Mouse (Mus musculus) intestine, embryonic 15.5 days (tissue): ENCODE measurements at regions not wholly inside any gene's neighbourhood (a gene's known extent, or its start where the extent isn't known, plus 50 kb on each side); places are given as distances from the start of the nearest gene placed in this dataset.

Source experiments
- ATAC-seq: fragments of 200-750 bp; cut with Nextera tagmentation; 2 replicates; pipeline ENCODE4 v1.8.0; 2017; ENCODE audit warnings: moderate TSS enrichment, moderate library complexity
- H3K27ac ChIP-seq: fragments of 300-500 bp; sonication (generic); 2 replicates; pipeline ENCODE4 v1.5.1; 2015; ENCODE audit warnings: mild to moderate bottlenecking, inconsistent platforms
- H3K27me3 ChIP-seq: fragments of 300-500 bp; sonication (generic); replicated peaks from 2 replicates; pipeline ENCODE4 v1.6.1; 2015; ENCODE audit warnings: inconsistent platforms
- H3K36me3 ChIP-seq: fragments of 300-500 bp; sonication (generic); 2 replicates; pipeline ENCODE4 v1.6.1; 2015; ENCODE audit warnings: inconsistent platforms
- H3K4me1 ChIP-seq: fragments of 300-500 bp; sonication (generic); replicated peaks from 2 replicates; pipeline ENCODE4 v1.6.1; 2015; ENCODE audit warnings: inconsistent platforms
- H3K4me2 ChIP-seq: fragments of 300-500 bp; sonication (generic); replicated peaks from 2 replicates; pipeline ENCODE4 v1.6.1; 2015; ENCODE audit warnings: mild to moderate bottlenecking, inconsistent platforms
- H3K4me3 ChIP-seq: fragments of 300-500 bp; sonication (generic); replicated peaks from 2 replicates; pipeline ENCODE4 v1.5.1; 2015; ENCODE audit warnings: inconsistent platforms
- H3K9ac ChIP-seq: fragments of 300-500 bp; sonication (generic); 2 replicates; pipeline ENCODE4 v1.6.1; 2015; ENCODE audit warnings: inconsistent platforms
- H3K9me3 ChIP-seq: fragments of 300-500 bp; sonication (generic); 2 replicates; pipeline ENCODE4 v1.6.1; 2016; ENCODE audit warnings: inconsistent platforms
- WGBS: fragments of 180-500 bp; shearing (Covaris S2); methylation state at CpG from one replicate; pipeline ENCODE4 v1.1.7; 2015; 5-methylcytosine and 5-hydroxymethylcytosine counted together

- no peak overlapping the region for H3K4me2 ChIP-seq
- H3K9ac ChIP-seq, result no peak overlapping the region
- no peak for ATAC-seq
- no peak overlapping the region for H3K4me3 ChIP-seq
- no peaks in the 10 kb centered on the region for H3K27me3 ChIP-seq
- no peaks in the 10 kb centered on the region for H3K9me3 ChIP-seq
- H3K27ac ChIP-seq, result no peak overlapping the region
- no peaks in the 10 kb centered on the region; the same call in 1 of the 2 replicates for H3K4me1 ChIP-seq
- 65% methylated on average over 4 of the region's 4 CpGs for WGBS
- no peaks in the 10 kb centered on the region for H3K36me3 ChIP-seq
Observed at GRCm38 (mm10) chr9:23029421-23029820, 193.5 kb upstream of the Bmper start.

- ATAC-seq, result no peak
- H3K36me3 ChIP-seq, result no peaks in the 10 kb centered on the region
- no peak overlapping the region for H3K4me2 ChIP-seq
- no peaks in the 10 kb centered on the region for H3K27me3 ChIP-seq
- no peak overlapping the region for H3K9ac ChIP-seq
- H3K27ac ChIP-seq, result no peak overlapping the region; the same call in 1 of the 2 replicates
- H3K9me3 ChIP-seq, result no peaks in the 10 kb centered on the region
- H3K4me1 ChIP-seq, result no peaks in the 10 kb centered on the region; the same call in 1 of the 2 replicates
- 59% methylated on average over 11 of the region's 11 CpGs for WGBS
- H3K4me3 ChIP-seq, result no peak overlapping the region
Observed at GRCm38 (mm10) chr9:23030138-23030537, 192.7 kb upstream of the Bmper start.

GRCm38 (mm10) chr9:23030546-23030945 lies 192.3 kb upstream of the Bmper start:
- no peak overlapping the region for H3K4me3 ChIP-seq
- H3K27ac ChIP-seq, result no peak overlapping the region
- no peaks in the 10 kb centered on the region for H3K27me3 ChIP-seq
- WGBS, result 17% methylated on average over 2 of the region's 2 CpGs
- H3K4me1 ChIP-seq, result no peaks in the 10 kb centered on the region; the same call in 1 of the 2 replicates
- ATAC-seq, result no peak
- no peaks in the 10 kb centered on the region for H3K9me3 ChIP-seq
- no peak overlapping the region for H3K4me2 ChIP-seq
- H3K9ac ChIP-seq, result no peak overlapping the region
- H3K36me3 ChIP-seq, result no peaks in the 10 kb centered on the region

GRCm38 (mm10) chr9:23031916-23032315 lies 191.0 kb upstream of the Bmper start:
- Histone ChIP-seq H3K9ac (no peak overlapping the region), H3K27ac (no peak overlapping the region), H3K9me3 (no peaks in the 10 kb centered on the region), H3K4me3 (no peak overlapping the region), H3K4me2 (no peak overlapping the region), H3K27me3 (no peaks in the 10 kb centered on the region), H3K36me3 (no peaks in the 10 kb centered on the region), H3K4me1 (peaks cover 7% of the 10 kb centered on the region; the same call in 1 of the 2 replicates)
- ATAC-seq, result no peak
- 83% methylated on average over 9 of the region's 9 CpGs for WGBS

GRCm38 (mm10) chr9:23035306-23035705 lies 187.6 kb upstream of the Bmper start:
- Histone ChIP-seq H3K4me1 (peaks cover 7% of the 10 kb centered on the region; the same call in 1 of the 2 replicates), H3K4me3 (no peak overlapping the region), H3K4me2 (no peak overlapping the region), H3K27me3 (no peaks in the 10 kb centered on the region), H3K9me3 (no peaks in the 10 kb centered on the region), H3K9ac (no peak overlapping the region), H3K27ac (no peak overlapping the region), H3K36me3 (no peaks in the 10 kb centered on the region)
- ATAC-seq, result no peak
- 64% methylated on average over 6 of the region's 6 CpGs for WGBS

GRCm38 (mm10) chr9:23035901-23036610 lies 186.8 kb upstream of the Bmper start:
- no peaks in the 10 kb centered on the region for H3K36me3 ChIP-seq
- 13% methylated on average over 16 of the region's 16 CpGs for WGBS
- 0 out of 2 replicates have a peak overlapping the region, but pooled peaks have one; percentile 2 for H3K4me3 ChIP-seq
- H3K27ac ChIP-seq, result no peak overlapping the region
- H3K4me2 ChIP-seq, result peak overlapping the region; percentile 50
- H3K9ac ChIP-seq, result no peak overlapping the region
- peaks cover 10% of the 10 kb centered on the region for H3K4me1 ChIP-seq
- no peaks in the 10 kb centered on the region for H3K27me3 ChIP-seq
- no peaks in the 10 kb centered on the region for H3K9me3 ChIP-seq
- ATAC-seq, result no peak

GRCm38 (mm10) chr9:23037513-23037914 lies 185.4 kb upstream of the Bmper start:
- no peak overlapping the region for H3K4me2 ChIP-seq
- peaks cover 20% of the 10 kb centered on the region for H3K4me1 ChIP-seq
- H3K4me3 ChIP-seq, result no peak overlapping the region
- 43% methylated on average over 9 of the region's 9 CpGs for WGBS
- ATAC-seq, result no peak
- H3K9me3 ChIP-seq, result no peaks in the 10 kb centered on the region
- H3K9ac ChIP-seq, result no peak overlapping the region
- no peaks in the 10 kb centered on the region for H3K36me3 ChIP-seq
- H3K27me3 ChIP-seq, result no peaks in the 10 kb centered on the region
- H3K27ac ChIP-seq, result no peak overlapping the region

GRCm38 (mm10) chr9:23039588-23039987 lies 183.3 kb upstream of the Bmper start:
- Histone ChIP-seq H3K4me2 (no peak overlapping the region), H3K27ac (no peak overlapping the region), H3K36me3 (no peaks in the 10 kb centered on the region), H3K9me3 (no peaks in the 10 kb centered on the region), H3K4me3 (no peak overlapping the region), H3K4me1 (peaks cover 21% of the 10 kb centered on the region), H3K27me3 (no peaks in the 10 kb centered on the region), H3K9ac (no peak overlapping the region)
- 92% methylated on average over 6 of the region's 6 CpGs for WGBS
- ATAC-seq, result no peak

GRCm38 (mm10) chr9:23041025-23041424 lies 181.9 kb upstream of the Bmper start:
- WGBS, result 36% methylated on average over 5 of the region's 5 CpGs
- no peak overlapping the region for H3K9ac ChIP-seq
- ATAC-seq, result no peak
- 0 out of 2 replicates have a peak overlapping the region, but pooled peaks have one; percentile 17 for H3K27ac ChIP-seq
- H3K27me3 ChIP-seq, result no peaks in the 10 kb centered on the region
- H3K4me3 ChIP-seq, result no peak overlapping the region
- H3K4me1 ChIP-seq, result peaks cover 19% of the 10 kb centered on the region
- no peaks in the 10 kb centered on the region for H3K9me3 ChIP-seq
- no peaks in the 10 kb centered on the region for H3K36me3 ChIP-seq
- no peak overlapping the region for H3K4me2 ChIP-seq

GRCm38 (mm10) chr9:23041537-23042472 lies 181.1 kb upstream of the Bmper start:
- Histone ChIP-seq H3K9ac (no peak overlapping the region), H3K4me2 (no peak overlapping the region), H3K4me3 (no peak overlapping the region), H3K27me3 (no peaks in the 10 kb centered on the region), H3K36me3 (no peaks in the 10 kb centered on the region), H3K4me1 (peaks cover 14% of the 10 kb centered on the region), H3K27ac (0 out of 2 replicates have a peak overlapping the region, but pooled peaks have one; percentile 44), H3K9me3 (no peaks in the 10 kb centered on the region)
- 37% methylated on average over 22 of the region's 22 CpGs for WGBS
- ATAC-seq, result peak; percentile 60; the same call in 1 of the 2 replicates

GRCm38 (mm10) chr9:23043006-23043405 lies 179.9 kb upstream of the Bmper start:
- H3K27ac ChIP-seq, result no peak overlapping the region
- peaks cover 14% of the 10 kb centered on the region for H3K4me1 ChIP-seq
- 75% methylated on average over 4 of the region's 4 CpGs for WGBS

GRCm38 (mm10) chr9:23045486-23045885 lies 177.4 kb upstream of the Bmper start:
- H3K27me3 ChIP-seq, result no peaks in the 10 kb centered on the region
- H3K27ac ChIP-seq, result no peak overlapping the region
- no peak overlapping the region for H3K4me2 ChIP-seq
- H3K9ac ChIP-seq, result no peak overlapping the region
- no peak overlapping the region for H3K4me3 ChIP-seq
- H3K36me3 ChIP-seq, result no peaks in the 10 kb centered on the region
- WGBS, result 15% methylated on average over 2 of the region's 2 CpGs
- peaks cover 14% of the 10 kb centered on the region for H3K4me1 ChIP-seq
- H3K9me3 ChIP-seq, result no peaks in the 10 kb centered on the region
- no peak for ATAC-seq

More at GRCm38 (mm10) chr9:23043006-23043405, 179.9 kb upstream of the Bmper start:
- Histone ChIP-seq H3K9me3 (no peaks in the 10 kb centered on the region), H3K27me3 (no peaks in the 10 kb centered on the region), H3K9ac (no peak overlapping the region), H3K4me2 (no peak overlapping the region), H3K4me3 (no peak overlapping the region), H3K36me3 (no peaks in the 10 kb centered on the region)
- no peak for ATAC-seq
